Mouse (Mus musculus) lung, embryonic 15.5 days (tissue): ENCODE results near the gene Serpina1b. TPM values are rescaled to one million over a fixed set of nuclear protein-coding genes. Genes with fewer than 3 reads are reported as not detected.
"Not testable (repeated sequence)": the region's sequence is repeated elsewhere in the genome, so short reads cannot be mapped to it uniquely, and the experiment has no call there.

Source experiments
- ATAC-seq: fragments of 200-750 bp; cut with Nextera tagmentation; 2 replicates; pipeline ENCODE4 v1.8.0; 2017; ENCODE audit warnings: moderate number of reproducible peaks, borderline replicate concordance; ENCODE audit not compliant: low FRiP score, low TSS enrichment; ENCODE audit errors: extremely low read depth
- H3K27ac ChIP-seq: fragments of 300-500 bp; sonication (generic); 2 replicates; pipeline ENCODE4 v1.5.1; 2015; ENCODE audit warnings: moderate library complexity, mild to moderate bottlenecking, inconsistent platforms
- H3K27me3 ChIP-seq: fragments of 300-500 bp; sonication (generic); 2 replicates; pipeline ENCODE4 v1.6.1; 2015; ENCODE audit warnings: inconsistent platforms
- H3K36me3 ChIP-seq: fragments of 300-500 bp; sonication (generic); 2 replicates; pipeline ENCODE4 v1.6.1; 2015; ENCODE audit warnings: inconsistent platforms
- H3K4me1 ChIP-seq: fragments of 300-500 bp; sonication (generic); 2 replicates; pipeline ENCODE4 v1.6.1; 2015; ENCODE audit warnings: inconsistent platforms
- H3K4me2 ChIP-seq: fragments of 300-500 bp; sonication (generic); 2 replicates; pipeline ENCODE4 v1.6.1; 2015; ENCODE audit warnings: inconsistent platforms, mild to moderate bottlenecking, moderate library complexity
- H3K4me3 ChIP-seq: fragments of 300-500 bp; sonication (generic); 2 replicates; pipeline ENCODE4 v1.5.1; 2015; ENCODE audit warnings: mild to moderate bottlenecking, inconsistent platforms
- H3K9ac ChIP-seq: fragments of 300-500 bp; sonication (generic); 2 replicates; pipeline ENCODE4 v1.6.1; 2015; ENCODE audit warnings: inconsistent platforms
- H3K9me3 ChIP-seq: fragments of 300-500 bp; sonication (generic); 2 replicates; pipeline ENCODE4 v1.6.1; 2016; ENCODE audit warnings: inconsistent platforms
- WGBS: fragments of 180-500 bp; shearing (Covaris S2); methylation state at CpG from one replicate; pipeline ENCODE4 v1.1.7; 2015; 5-methylcytosine and 5-hydroxymethylcytosine counted together
- polyA plus RNA-seq: library from polyadenylated mRNA; unstranded; fragments of >200 nt; fragmentation: Nextera tagmentation; extraction: Ambion mirVana; gene quantifications from 2 replicates; pipeline ENCODE4 v1.2.1, GENCODE M21; 2015

The Serpina1b gene
- polyA plus RNA-seq, 1 experiment from 2014 or later, result 0.77 TPM

DNA sequence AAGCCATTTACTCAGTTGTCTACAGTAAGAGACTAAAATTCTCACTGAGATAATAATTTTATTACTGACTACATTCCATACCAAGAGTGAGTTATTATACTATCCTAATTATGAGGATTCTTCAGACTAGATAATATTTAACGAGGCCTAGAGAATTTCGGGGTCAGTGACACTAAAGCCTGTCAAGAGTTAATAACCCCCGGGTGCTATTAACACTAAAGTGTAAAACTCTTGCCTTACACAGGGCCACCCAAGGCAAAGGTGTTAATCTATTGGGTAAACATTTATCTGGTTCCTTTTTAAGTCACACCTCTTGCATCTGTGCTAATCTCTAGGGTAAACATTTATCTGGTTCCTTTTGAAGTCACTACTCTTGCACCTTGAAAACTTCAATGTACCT lies 69.9 kb downstream of the Serpina1b start:
- 83% methylated on average over 3 of the region's 3 CpGs for WGBS
- not testable (repeated sequence) for H3K4me1 ChIP-seq, H3K27me3 ChIP-seq, ATAC-seq, H3K36me3 ChIP-seq, H3K27ac ChIP-seq, H3K9me3 ChIP-seq, H3K9ac ChIP-seq, H3K4me2 ChIP-seq, H3K4me3 ChIP-seq

DNA sequence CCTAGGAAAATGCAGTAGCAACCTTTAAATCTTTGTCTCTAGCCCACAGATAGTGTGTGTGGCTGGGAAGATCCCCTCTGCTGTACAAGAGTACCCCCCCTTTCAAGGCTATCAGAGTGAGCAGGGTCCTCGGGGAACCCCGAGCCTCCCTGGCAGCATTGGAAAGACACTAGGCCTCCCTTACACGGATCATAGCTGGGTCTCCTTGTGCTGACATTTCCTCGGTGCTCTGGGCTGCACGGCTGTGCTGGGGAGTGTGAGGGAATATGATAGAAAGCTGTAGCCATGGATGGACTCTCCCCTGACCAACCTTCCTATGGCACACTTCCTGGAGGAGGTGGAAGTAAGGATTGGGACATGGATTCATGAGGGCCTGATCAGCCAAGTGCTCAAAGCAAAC lies 84.2 kb downstream of the Serpina1b start:
- ATAC-seq, H3K9ac ChIP-seq, H3K36me3 ChIP-seq, H3K9me3 ChIP-seq, H3K4me1 ChIP-seq, H3K27me3 ChIP-seq, H3K4me3 ChIP-seq, H3K4me2 ChIP-seq, H3K27ac ChIP-seq: not testable (repeated sequence)
- WGBS, result 74% methylated on average over 5 of the region's 5 CpGs

DNA sequence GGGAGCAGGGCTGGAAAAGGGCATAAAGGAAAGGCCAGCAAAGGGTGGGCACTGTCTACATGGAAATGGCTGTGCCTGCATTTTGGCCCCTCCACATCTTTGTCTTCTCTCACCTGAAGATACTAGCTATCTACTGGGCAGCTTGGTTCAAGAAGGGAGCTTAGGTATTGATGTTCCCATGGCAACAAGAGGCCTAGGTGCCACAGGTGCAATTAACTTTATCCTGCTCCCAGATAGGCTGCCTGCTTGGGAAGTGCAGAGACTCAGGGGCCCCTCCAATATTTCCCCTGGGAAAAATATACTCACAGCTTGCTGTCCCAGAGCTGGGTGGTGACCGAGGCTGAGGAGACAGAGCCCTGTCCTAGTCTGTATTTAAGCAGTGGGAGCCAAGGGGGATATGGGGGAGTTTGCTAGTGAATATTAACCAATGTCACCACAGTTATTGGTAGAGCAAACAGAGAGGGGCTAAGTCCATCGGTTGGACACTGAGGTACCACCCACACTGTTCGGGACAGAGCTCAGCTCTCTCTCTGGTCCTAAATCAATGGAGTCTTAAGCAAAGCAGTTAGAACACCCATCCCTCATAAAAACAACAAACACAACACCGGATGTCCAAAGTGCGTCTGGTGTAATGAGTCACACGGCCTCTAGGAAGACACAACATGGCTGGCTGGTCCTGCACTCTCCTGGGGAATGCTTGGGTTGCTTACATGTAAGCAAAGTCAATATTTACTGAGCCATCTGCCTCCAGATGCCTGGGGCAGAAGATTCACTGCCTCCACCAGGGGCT lies 92.2 kb downstream of the Serpina1b start:
- H3K36me3 ChIP-seq, H3K27me3 ChIP-seq, H3K9ac ChIP-seq, H3K27ac ChIP-seq, H3K4me3 ChIP-seq, H3K4me2 ChIP-seq, H3K9me3 ChIP-seq, H3K4me1 ChIP-seq, ATAC-seq: not testable (repeated sequence)
- 66% methylated on average over 6 of the region's 6 CpGs for WGBS

DNA sequence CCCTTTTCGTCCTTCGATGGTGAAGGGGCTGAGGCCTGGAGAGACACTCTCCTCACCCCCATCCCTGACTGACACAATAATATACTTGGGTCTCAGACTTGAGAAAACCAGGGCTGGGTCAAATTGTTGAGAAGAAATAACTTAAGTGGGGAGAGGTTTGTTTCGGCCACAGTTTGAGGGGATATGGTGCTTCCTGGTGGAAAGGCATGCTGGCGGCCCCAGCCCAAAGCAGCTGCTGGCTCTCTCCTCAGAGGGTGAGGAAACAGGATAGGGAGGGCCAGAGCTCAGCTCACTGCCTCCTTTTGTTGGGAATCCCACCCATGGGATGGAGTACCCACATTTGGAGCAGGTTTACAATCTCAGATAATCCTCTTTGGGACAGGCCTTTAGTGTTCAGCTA lies 94.6 kb downstream of the Serpina1b start:
- H3K9ac ChIP-seq, H3K27me3 ChIP-seq, H3K4me1 ChIP-seq, H3K36me3 ChIP-seq, ATAC-seq, H3K4me2 ChIP-seq, H3K4me3 ChIP-seq, H3K9me3 ChIP-seq, H3K27ac ChIP-seq: not testable (repeated sequence)
- WGBS, result 71% methylated on average over 4 of the region's 4 CpGs

DNA sequence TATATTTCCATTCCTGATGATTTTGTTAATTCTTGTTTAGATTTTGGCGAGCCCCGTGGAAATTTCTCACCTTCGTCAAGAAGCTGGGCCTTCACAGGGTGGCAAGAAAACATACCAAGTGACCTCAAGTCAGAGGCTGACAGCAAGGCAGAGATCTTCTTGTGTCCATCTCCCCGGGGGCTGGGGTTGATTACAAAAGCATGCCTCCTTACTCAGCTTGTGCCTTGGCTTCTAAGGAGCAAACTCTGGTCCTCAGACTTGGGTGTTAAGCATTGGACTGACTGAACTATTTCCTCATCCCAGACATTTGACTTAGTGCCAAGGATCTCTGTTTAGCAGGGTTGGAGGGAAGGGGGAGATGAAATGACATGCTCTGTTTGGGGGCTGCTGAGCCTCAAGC lies 95.1 kb downstream of the Serpina1b start:
- ATAC-seq, result not testable (repeated sequence)

DNA sequence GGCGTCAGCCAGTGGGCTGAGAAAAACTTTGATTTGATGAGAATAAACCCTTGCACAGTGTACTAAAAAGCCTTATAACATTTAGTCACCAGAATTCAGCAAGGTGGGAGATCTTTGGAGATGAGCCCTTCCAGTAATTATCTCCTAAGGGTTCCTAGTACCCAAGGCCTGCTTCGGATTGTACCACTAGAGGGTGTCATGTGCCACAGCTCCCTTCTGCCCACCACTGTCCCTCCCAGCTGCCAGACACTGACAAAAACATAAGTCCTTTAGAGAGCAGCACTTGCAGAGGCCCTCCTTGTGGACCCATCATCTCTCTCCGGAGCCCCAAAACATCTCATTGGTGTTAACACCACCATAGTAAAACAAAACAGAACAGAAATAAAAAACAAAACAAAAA lies 118.6 kb downstream of the Serpina1b start:
- Histone ChIP-seq H3K4me1 (no peaks in the 10 kb centered on the region), H3K27me3 (no peaks in the 10 kb centered on the region), H3K9me3 (no peaks in the 10 kb centered on the region), H3K9ac (no peak overlapping the region), H3K4me3 (no peak overlapping the region), H3K4me2 (no peak overlapping the region), H3K36me3 (no peaks in the 10 kb centered on the region), H3K27ac (no peak overlapping the region)
- no peak for ATAC-seq
- 64% methylated on average over 3 of the region's 3 CpGs for WGBS

More for the DNA sequence above, 95.1 kb downstream of the Serpina1b start:
- H3K27ac ChIP-seq, H3K36me3 ChIP-seq, H3K27me3 ChIP-seq, H3K4me1 ChIP-seq, H3K4me3 ChIP-seq, H3K9ac ChIP-seq, H3K9me3 ChIP-seq, H3K4me2 ChIP-seq: not testable (repeated sequence)
- WGBS, result 67% methylated on average over 4 of the region's 4 CpGs

DNA sequence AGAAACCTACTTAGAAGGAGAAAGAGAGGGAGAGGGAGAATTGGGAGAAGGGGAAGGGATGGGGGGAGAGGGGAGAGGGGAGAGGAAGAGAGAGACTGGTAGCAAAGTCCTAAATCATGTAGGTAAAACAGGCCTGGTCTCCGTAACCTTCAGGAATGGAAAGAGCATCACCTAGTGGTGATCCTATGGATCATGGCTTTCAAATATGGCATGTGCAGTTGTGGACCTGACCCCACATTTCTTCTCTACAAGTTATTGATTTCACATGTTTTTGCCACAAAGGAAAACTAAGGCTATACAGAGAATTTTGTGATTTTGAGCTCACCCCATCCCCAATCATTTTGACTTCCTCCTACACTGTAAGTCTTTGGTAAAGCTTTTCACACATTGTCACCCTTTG lies 119.8 kb downstream of the Serpina1b start:
- no peaks in the 10 kb centered on the region for H3K36me3 ChIP-seq
- H3K27me3 ChIP-seq, result no peaks in the 10 kb centered on the region
- no peak for ATAC-seq
- H3K9me3 ChIP-seq, result no peaks in the 10 kb centered on the region
- H3K27ac ChIP-seq, result no peak overlapping the region
- 45% methylated on average over 1 of the region's 1 CpGs for WGBS
- no peaks in the 10 kb centered on the region for H3K4me1 ChIP-seq
- no peak overlapping the region for H3K9ac ChIP-seq
- no peak overlapping the region for H3K4me3 ChIP-seq
- no peak overlapping the region for H3K4me2 ChIP-seq

DNA sequence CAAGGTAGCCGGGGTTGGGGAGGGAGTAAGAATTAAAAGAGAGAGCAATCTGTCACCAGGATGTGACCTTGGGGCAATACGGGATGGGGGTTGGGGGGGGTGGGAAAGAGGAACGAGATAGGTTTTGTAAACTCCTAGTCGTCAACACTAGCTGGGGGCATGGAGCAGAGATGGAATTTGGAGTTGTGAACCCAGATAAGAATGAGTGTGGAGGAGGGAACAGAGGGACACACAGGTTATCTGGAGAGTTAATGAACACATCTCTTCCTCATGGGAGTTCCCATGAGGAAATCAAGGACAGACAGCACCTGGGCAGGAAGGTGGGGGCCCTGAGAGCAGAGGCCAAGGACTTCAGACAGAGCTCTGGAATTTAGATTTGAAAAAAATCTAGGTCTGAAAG lies 124.1 kb downstream of the Serpina1b start:
- Histone ChIP-seq H3K27me3 (no peaks in the 10 kb centered on the region), H3K4me1 (no peaks in the 10 kb centered on the region), H3K27ac (no peak overlapping the region), H3K4me3 (no peak overlapping the region), H3K36me3 (no peaks in the 10 kb centered on the region), H3K9ac (no peak overlapping the region), H3K9me3 (no peaks in the 10 kb centered on the region), H3K4me2 (no peak overlapping the region)
- 28% methylated on average over 4 of the region's 4 CpGs for WGBS
- no peak for ATAC-seq

DNA sequence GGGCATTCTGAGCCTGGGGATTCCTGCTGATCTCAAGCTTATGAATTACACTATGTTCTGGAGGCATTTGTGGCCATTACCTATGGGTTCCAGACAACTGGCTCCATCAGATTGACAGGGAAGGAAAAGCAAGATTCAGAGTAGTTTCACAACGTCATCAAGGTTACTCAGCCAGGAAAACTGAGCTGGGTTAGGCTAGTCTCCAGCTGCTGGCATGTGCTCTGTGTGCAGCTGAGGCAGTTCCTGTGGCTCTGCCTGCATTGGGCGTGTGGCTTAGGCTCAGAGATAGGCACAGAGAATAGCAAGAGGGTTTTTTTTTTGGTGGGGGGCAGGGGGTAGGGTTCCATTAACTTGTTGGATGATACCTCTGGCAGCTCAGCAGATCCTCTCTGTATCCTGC lies 124.6 kb downstream of the Serpina1b start:
- ATAC-seq, result no peak
- Histone ChIP-seq H3K27ac (no peak overlapping the region), H3K9me3 (no peaks in the 10 kb centered on the region), H3K36me3 (no peaks in the 10 kb centered on the region), H3K9ac (no peak overlapping the region), H3K4me1 (no peaks in the 10 kb centered on the region), H3K27me3 (no peaks in the 10 kb centered on the region), H3K4me2 (no peak overlapping the region), H3K4me3 (no peak overlapping the region)
- 49% methylated on average over 2 of the region's 2 CpGs for WGBS

DNA sequence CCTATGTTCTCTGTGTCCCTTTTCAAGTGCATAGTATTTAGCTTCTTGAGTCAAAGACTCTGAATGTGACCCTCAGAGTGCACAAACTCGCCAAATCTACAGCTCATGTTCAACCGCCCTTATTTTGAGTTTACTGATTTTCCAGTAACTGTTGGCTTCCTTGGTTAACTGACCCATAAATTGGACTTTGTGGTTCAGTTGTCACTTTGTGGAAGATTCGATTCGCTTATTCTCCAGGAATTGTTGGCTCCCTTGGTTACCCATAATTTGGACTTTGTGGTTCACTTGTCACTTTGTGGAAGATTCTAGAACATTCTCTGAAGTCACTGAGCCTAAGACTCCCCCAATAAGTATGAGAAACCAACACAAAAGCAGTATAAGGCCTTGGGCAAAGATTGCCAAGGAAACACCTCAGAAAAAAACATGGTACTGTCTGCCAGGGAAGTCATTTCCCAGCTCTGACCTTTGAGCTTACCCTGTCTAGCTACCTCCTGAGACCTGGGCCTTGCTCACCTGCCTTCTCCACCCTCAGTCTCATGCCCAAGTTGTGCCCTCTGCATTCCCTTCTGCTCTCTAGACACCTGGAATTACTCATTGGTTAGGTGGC lies 129.9 kb downstream of the Serpina1b start:
- Histone ChIP-seq H3K36me3 (no peaks in the 10 kb centered on the region), H3K9me3 (no peaks in the 10 kb centered on the region), H3K9ac (no peak overlapping the region), H3K27ac (no peak overlapping the region), H3K4me3 (no peak overlapping the region), H3K27me3 (no peaks in the 10 kb centered on the region), H3K4me1 (no peaks in the 10 kb centered on the region), H3K4me2 (no peak overlapping the region)
- no peak for ATAC-seq
- WGBS, result 87% methylated on average over 4 of the region's 4 CpGs

DNA sequence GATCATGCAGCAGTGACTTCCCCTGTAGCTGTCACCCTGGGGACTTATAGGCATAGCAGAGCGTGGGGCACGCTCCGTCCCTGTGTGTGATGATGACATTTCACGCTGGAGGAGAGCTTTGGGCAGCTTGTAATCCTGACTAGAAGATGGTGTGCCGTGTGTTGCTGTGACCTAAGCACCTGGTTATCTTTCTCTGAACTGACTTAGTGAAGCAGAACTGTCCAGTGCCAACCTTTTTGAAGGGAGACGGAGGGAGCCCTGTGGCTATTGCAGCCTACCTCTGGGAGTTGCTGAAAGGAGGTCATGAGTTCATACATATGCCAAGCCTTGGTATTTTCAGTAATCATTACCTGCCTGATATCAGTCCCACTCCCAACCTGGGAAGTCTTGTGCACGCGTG lies 134.7 kb downstream of the Serpina1b start, which contains the start of gene Serpina1f:
Serpina1f (minus strand) TSS at position 101 of the 400 bp plus-strand sequence.
- Histone ChIP-seq H3K4me1 (no peaks in the 10 kb centered on the region), H3K27me3 (no peaks in the 10 kb centered on the region), H3K4me2 (no peak within 1 kb of the TSS), H3K27ac (no peak within 1 kb of the TSS), H3K9ac (no peak within 1 kb of the TSS), H3K4me3 (no peak within 1 kb of the TSS), H3K9me3 (no peaks in the 10 kb centered on the region), H3K36me3 (no peaks in the 10 kb centered on the region)
- 84% methylated on average over 8 of the region's 8 CpGs for WGBS
- no peak for ATAC-seq

DNA sequence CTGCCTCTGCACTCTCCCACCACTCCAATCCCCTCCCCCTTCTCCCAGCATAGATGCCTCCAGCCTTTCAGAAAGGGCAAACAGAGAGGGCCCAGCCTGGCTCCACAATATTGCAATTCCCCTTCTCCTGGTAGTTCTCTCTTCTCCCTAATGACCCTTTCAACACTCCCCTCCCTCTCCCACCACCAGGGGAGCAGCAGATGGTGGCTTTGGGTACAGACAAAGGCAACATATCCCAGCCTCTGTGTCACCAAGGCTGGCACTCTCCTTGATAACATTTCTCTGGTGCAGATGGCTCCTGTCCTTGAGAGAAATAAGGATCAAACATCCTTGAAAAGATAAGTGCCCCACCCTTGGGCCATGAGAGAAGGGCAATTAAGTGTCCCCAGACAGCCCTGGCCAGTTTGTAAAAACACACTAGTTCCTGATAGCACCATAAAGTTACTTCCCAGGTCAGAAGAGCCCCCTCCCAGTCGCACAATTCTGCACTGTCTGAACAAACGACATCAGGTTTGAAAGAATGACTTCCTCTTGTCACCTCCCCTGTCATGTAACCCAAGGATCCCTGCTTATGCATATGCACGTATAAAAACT lies 141.9 kb downstream of the Serpina1b start:
- 28% methylated on average over 3 of the region's 3 CpGs for WGBS
- no peak overlapping the region for H3K27ac ChIP-seq
- no peak overlapping the region for H3K4me2 ChIP-seq
- no peaks in the 10 kb centered on the region for H3K36me3 ChIP-seq
- H3K4me1 ChIP-seq, result no peaks in the 10 kb centered on the region
- H3K4me3 ChIP-seq, result no peak overlapping the region
- no peak overlapping the region for H3K9ac ChIP-seq
- no peaks in the 10 kb centered on the region for H3K27me3 ChIP-seq
- H3K9me3 ChIP-seq, result no peaks in the 10 kb centered on the region
- ATAC-seq, result no peak
